Mouse (Mus musculus) liver, embryonic 16.5 days (tissue): ENCODE results near the gene Mus81. TPM values are rescaled to one million over a fixed set of nuclear protein-coding genes. Genes with fewer than 3 reads are reported as not detected.

ENCODE experiments used
- ATAC-seq: fragments of 200-750 bp; cut with Nextera tagmentation; 2 replicates; pipeline ENCODE4 v1.8.0; 2017; ENCODE audit warnings: low read depth, mild to moderate bottlenecking, moderate number of reproducible peaks, moderate library complexity
- H3K27ac ChIP-seq: fragments of 300-500 bp; sonication (generic); 2 replicates; pipeline ENCODE4 v1.5.1; 2014; ENCODE audit warnings: mild to moderate bottlenecking, low read length
- H3K27me3 ChIP-seq: fragments of 300-500 bp; sonication (generic); 2 replicates; pipeline ENCODE4 v1.6.1; 2014; ENCODE audit warnings: low read depth, low read length, mixed read lengths; ENCODE audit not compliant: control insufficient read depth, insufficient read depth
- H3K36me3 ChIP-seq: fragments of 300-500 bp; sonication (generic); 2 replicates; pipeline ENCODE4 v1.6.1; 2014; ENCODE audit warnings: mild to moderate bottlenecking; ENCODE audit not compliant: control insufficient read depth, insufficient read depth
- H3K4me1 ChIP-seq: fragments of 300-500 bp; sonication (generic); 2 replicates; pipeline ENCODE4 v1.6.1; 2014; ENCODE audit warnings: low read depth, low read length, mixed read lengths; ENCODE audit not compliant: control insufficient read depth
- H3K4me2 ChIP-seq: fragments of 300-500 bp; sonication (generic); 2 replicates; pipeline ENCODE4 v1.6.1; 2014; ENCODE audit warnings: low read depth, low read length, mixed read lengths
- H3K4me3 ChIP-seq: fragments of 300-500 bp; sonication (generic); 2 replicates; pipeline ENCODE4 v1.5.1; 2014; ENCODE audit warnings: low read depth, mild to moderate bottlenecking, low read length
- H3K9ac ChIP-seq: fragments of 300-500 bp; sonication (generic); 2 replicates; pipeline ENCODE4 v1.6.1; 2014; ENCODE audit warnings: low read depth, low read length
- H3K9me3 ChIP-seq: fragments of 300-500 bp; sonication (generic); replicated peaks from 2 replicates; pipeline ENCODE4 v1.6.1; 2016; ENCODE audit warnings: low read length; ENCODE audit not compliant: control insufficient read depth
- WGBS: fragments of 180-500 bp; shearing (Covaris S2); extraction: QIAGEN DNeasy Blood & Tissue Kit; methylation state at CpG from one replicate; pipeline ENCODE4 v1.1.7; 2014; ENCODE audit not compliant: insufficient replicate concordance; 5-methylcytosine and 5-hydroxymethylcytosine counted together
- polyA plus RNA-seq: library from polyadenylated mRNA; unstranded; fragments of >200 nt; fragmentation: Nextera tagmentation; extraction: Ambion mirVana; gene quantifications from 2 replicates; pipeline ENCODE4 v1.2.1, GENCODE M21; 2015

Mus81 gene
- 12.7 and 15.6 TPM in 2 replicates for polyA plus RNA-seq

DNA sequence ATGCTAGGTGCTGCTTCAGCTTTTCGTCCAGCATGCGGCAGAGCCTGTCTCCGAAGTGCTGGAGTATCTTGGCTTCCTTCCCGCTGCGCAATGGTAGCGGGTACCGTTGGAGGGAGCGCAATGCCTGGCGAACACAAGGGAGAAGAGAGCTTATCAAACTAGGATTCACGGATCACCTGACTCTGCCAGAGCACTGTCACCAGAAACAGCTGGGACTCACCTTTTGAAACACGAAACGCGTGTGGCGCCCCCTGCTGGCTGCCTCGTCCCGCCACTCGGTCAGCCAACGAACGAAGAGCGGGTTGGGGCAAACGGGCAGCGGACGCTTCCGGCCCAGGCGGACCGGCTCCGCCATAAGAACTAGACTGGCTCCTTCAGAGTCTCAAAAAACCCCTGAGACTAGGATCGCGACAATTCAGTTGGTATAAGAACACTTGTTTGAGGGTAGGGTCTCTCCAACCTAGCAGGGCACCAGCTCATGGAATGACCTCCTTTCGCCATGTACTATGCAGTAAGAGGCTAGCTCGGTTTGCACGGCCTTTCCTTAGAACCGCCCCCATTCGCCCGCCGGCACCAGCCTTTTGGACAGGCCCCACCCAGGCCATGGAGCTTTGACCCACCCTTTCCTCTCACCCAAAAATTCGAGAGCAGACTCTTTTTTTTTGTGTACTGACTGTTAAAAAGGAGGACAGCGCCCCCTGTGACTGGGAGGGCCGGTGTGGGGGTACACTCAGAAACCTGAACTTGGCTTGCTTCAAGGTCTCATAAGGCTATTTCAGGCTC is at the start of gene Mus81:
TSS of gene Mus81 (minus strand) at position 635 of the 783 bp plus-strand sequence.
- Histone ChIP-seq H3K9me3 (no peaks in the 10 kb centered on the region), H3K27me3 (no peaks in the 10 kb centered on the region), H3K27ac (peak within 1 kb of the TSS; percentile 99), H3K4me3 (peak within 1 kb of the TSS; percentile 65), H3K4me1 (peaks cover 34% of the 10 kb centered on the region), H3K4me2 (peak within 1 kb of the TSS; percentile 96), H3K9ac (peak within 1 kb of the TSS; percentile 72), H3K36me3 (peaks cover 8% of the 10 kb centered on the region)
- under 1% methylated on average over 39 of the region's 39 CpGs for WGBS
- ATAC-seq = peak; percentile 71

DNA sequence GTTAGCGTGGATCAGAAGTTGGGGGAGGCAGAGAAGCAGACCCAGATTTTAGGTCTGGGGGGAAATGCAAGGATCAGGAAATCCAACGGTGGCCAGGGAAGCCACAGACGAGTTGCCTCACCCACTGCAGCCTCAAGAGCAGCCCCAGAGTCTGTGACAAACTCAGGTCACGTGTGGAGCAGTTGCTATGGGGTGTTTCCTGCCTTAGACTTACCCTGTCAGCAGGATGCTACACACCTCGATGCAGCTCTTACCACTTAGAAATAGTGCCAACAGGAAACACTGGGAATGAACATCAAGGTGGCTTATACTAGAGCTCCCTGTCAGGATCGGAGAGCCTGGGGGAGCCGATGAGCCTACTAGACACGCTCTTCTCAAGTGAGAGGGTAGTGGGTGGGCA is 44.3 kb upstream of the Mus81 start:
- no peaks in the 10 kb centered on the region for H3K9me3 ChIP-seq
- ATAC-seq = no peak
- H3K36me3 ChIP-seq = no peaks in the 10 kb centered on the region
- no peak overlapping the region for H3K9ac ChIP-seq
- no peak overlapping the region for H3K4me3 ChIP-seq
- no peak overlapping the region for H3K27ac ChIP-seq
- WGBS = 47% methylated on average over 8 of the region's 8 CpGs
- peaks cover 4% of the 10 kb centered on the region for H3K4me1 ChIP-seq
- H3K27me3 ChIP-seq = no peaks in the 10 kb centered on the region
- H3K4me2 ChIP-seq = no peak overlapping the region

DNA sequence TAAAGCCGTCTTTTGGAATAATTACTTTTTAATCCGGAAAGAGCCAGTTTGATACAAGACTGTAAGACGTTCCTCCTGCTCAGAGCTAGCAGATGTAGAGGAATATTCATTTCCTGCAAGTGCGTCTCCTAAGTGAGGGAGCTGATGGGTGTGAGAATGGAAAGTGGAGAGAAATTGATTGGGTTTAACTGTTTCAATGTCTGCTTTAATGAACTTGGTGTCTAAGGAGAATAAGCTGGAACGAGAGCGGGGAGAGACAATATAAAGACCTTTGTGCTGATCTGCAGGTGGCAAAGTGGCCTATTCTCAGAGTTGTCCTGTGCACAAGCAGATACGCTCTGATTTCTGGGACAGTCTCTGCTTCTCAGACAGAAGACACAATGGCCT is 41.9 kb upstream of the Mus81 start:
- WGBS = 61% methylated on average over 7 of the region's 7 CpGs
- Histone ChIP-seq H3K9me3 (no peaks in the 10 kb centered on the region), H3K4me1 (peaks cover 4% of the 10 kb centered on the region), H3K9ac (no peak overlapping the region), H3K4me2 (no peak overlapping the region), H3K27ac (no peak overlapping the region), H3K36me3 (no peaks in the 10 kb centered on the region), H3K4me3 (no peak overlapping the region), H3K27me3 (no peaks in the 10 kb centered on the region)
- ATAC-seq = no peak

DNA sequence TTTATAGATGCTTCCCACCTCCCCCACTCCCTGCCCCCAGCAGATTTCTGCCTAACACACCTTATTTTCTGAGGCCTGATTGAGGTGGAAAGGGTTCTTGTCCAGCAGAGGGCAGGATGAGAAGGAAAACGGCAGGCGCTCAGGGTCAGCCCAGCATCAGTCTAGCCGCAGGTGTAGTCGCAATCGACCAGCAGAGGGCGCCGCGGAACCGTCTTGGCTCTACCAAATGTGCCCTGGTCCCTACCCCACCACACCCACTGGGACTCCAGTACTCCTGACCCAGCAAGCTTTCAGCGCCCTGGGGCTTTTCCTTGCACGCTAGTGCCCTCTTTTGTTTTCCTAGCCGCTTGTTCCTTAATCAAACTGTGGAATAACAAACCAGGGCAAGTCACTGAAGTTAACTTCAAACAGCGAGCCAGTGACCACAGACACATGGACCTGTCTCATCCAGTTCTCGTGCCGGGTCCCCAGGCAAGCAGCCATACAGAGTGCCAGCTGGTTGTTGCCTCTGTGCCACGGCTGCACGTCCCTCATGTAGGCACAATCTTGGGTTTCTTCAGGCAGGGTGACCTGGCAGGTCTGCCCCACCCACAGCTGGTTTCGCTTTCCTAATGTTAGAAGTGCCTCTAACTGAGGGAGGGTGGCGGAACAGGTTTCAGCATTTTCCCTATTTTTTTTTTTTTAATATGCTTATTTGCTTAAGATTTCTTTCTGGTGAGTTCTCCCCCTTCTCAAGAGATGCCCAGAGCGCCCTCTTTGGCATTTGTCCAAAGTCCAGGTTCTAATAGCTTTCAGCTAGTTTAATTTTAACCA is 41.3 kb upstream of the Mus81 start:
- Histone ChIP-seq H3K27ac (no peak overlapping the region), H3K9ac (0 out of 2 replicates have a peak overlapping the region, but pooled peaks have one; percentile 26), H3K9me3 (no peaks in the 10 kb centered on the region)

DNA sequence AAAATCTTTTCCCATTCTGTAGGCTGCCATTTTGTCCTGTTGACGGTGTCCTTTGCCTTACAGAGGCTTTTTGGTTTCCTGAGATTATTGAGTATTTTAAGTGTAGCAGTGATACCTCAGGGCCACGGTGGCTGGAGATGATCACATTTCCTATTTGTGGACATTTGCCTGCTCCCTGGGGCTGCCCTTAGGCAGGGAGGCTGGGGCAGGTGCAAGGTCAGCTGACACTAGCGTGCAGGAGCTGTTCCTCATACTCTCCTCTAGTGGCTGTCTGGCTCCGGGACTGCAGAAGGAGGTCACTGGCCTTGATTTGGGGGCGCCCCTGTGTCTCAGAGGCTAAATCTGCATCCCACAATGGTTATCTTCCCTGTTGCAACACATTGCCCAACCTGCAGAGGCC is 37.0 kb upstream of the Mus81 start:
- no peak overlapping the region for H3K9ac ChIP-seq
- no peaks in the 10 kb centered on the region for H3K27me3 ChIP-seq
- no peak overlapping the region for H3K4me2 ChIP-seq
- 67% methylated on average over 5 of the region's 5 CpGs for WGBS
- H3K4me3 ChIP-seq = no peak overlapping the region
- H3K4me1 ChIP-seq = peaks cover 4% of the 10 kb centered on the region
- no peaks in the 10 kb centered on the region for H3K9me3 ChIP-seq
- no peaks in the 10 kb centered on the region for H3K36me3 ChIP-seq
- H3K27ac ChIP-seq = no peak overlapping the region
- no peak for ATAC-seq

More for the DNA sequence above, 41.3 kb upstream of the Mus81 start:
- no peaks in the 10 kb centered on the region for H3K36me3 ChIP-seq
- H3K4me2 ChIP-seq = peak overlapping the region; percentile 56
- peak overlapping the region; percentile 34 for H3K4me3 ChIP-seq
- H3K4me1 ChIP-seq = peaks cover 4% of the 10 kb centered on the region
- peak; percentile 96 for ATAC-seq
- H3K27me3 ChIP-seq = no peaks in the 10 kb centered on the region
- WGBS = 21% methylated on average over 20 of the region's 20 CpGs

DNA sequence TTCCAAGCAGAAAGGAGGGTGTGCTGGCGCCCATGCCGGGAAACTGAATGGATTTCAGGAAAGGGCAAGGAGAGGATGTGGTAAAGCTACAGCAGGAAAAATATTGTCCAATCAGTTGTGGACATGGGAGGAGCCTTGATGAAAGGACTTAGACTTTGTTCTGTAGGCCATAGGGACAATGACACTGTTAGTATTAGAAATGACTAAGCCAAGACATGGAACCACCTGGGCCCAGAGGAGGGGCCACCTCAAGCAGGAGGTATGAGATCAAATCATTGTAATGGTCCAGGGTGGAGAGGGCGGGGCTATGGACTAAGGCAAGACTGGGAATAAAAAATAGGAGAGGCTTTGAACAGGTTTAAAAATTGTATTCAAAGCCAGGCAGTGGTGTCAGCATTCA is 30.5 kb upstream of the Mus81 start:
- no peak for ATAC-seq
- WGBS = 69% methylated on average over 3 of the region's 3 CpGs
- no peak overlapping the region for H3K4me3 ChIP-seq

DNA sequence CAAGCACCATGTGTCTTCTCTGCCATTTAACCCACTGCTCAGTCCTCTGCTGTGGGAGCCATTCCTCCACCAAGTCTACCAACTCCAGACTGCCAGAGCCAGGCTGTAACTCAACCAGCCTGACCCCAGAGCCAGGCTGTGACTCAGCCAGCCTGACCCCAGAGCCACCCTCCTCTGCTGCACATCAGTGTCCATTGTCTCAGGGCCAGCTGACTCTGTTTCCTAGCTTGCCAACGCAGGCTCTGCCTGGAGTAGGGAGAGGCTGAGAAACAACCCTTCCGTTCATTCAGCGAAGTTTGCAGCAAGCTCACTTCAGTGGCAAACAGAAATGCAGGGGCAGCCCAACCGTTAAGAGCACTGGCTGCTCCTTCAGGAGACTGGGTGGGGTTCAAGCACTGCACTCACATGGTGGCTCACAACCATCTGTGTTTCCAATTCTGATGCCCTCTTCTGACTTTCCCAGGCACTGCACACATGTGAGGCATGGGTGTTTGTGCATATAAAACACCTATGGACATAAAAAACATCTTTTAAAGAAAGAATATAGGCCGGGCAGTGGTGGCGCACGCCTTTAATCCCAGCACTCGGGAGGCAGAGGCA is 28.8 kb upstream of the Mus81 start:
- Histone ChIP-seq H3K4me2 (no peak overlapping the region), H3K4me1 (peaks cover 7% of the 10 kb centered on the region), H3K9ac (no peak overlapping the region), H3K36me3 (no peaks in the 10 kb centered on the region), H3K27ac (no peak overlapping the region), H3K4me3 (no peak overlapping the region), H3K9me3 (no peaks in the 10 kb centered on the region), H3K27me3 (no peaks in the 10 kb centered on the region)
- ATAC-seq = no peak
- 67% methylated on average over 8 of the region's 8 CpGs for WGBS

More for the DNA sequence above, 30.5 kb upstream of the Mus81 start:
- no peaks in the 10 kb centered on the region for H3K4me1 ChIP-seq
- H3K36me3 ChIP-seq = no peaks in the 10 kb centered on the region
- no peak overlapping the region for H3K9ac ChIP-seq
- H3K4me2 ChIP-seq = no peak overlapping the region
- no peaks in the 10 kb centered on the region for H3K27me3 ChIP-seq
- H3K9me3 ChIP-seq = no peaks in the 10 kb centered on the region
- H3K27ac ChIP-seq = no peak overlapping the region

DNA sequence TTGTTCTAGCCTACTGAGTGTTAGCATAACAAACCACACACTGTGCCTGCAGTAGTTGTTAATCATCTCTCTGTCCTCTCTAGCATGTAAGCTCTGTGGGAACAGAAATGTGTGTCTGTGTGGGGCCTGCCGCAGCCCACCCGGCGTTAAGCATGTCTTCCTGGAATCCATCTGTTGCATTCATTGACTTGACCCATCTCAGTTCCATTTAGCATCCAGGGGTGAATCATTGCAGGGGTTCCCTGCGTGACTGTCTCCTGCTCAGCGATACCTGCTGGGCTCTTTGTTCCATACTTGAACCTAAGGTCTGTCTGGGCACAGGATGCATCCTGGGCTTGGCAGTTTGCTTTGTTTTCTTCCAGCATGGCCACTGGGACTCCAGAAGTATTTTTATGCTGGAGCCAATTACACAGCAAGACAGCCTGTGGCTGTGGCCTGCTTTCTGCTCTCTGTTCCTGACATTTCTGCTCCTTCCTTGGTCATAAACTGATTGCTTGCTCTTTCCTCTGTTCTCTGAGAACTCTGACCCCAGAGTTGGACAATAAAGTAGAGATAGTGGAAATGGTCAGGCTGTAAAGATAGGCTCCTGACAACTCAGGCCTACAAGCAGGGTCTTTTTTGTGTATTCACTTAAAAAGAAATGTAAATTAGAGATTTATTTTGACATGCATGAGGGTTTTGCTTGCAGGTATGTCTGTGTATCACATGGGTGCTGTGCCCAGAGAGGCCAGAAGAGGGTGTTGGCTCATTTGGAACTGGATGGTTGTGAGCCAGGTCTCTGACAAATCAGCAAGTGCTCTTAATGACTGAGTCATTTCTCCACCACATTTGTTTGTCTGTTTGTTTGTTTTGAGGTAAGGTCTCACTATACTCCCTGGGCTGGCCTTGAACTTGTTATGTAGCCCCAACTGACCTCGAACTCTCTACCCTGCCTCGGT is 27.9 kb upstream of the Mus81 start:
- Histone ChIP-seq H3K9me3 (no peaks in the 10 kb centered on the region), H3K9ac (no peak overlapping the region), H3K4me1 (peaks cover 16% of the 10 kb centered on the region), H3K36me3 (no peaks in the 10 kb centered on the region), H3K4me3 (no peak overlapping the region), H3K4me2 (no peak overlapping the region), H3K27me3 (no peaks in the 10 kb centered on the region), H3K27ac (no peak overlapping the region)
- 74% methylated on average over 7 of the region's 7 CpGs for WGBS
- no peak for ATAC-seq
